Mouse (Mus musculus) liver, embryonic 14.5 days (tissue): Measurements from ENCODE around the gene Dusp15. TPM values are rescaled to one million over a fixed set of nuclear protein-coding genes. Genes with fewer than 3 reads are reported as not detected.

Experiments used
- ATAC-seq: fragments of 200-750 bp; cut with Nextera tagmentation; 2 replicates; pipeline ENCODE4 v1.8.0; 2017; ENCODE audit warnings: moderate number of reproducible peaks, mild to moderate bottlenecking, moderate library complexity; ENCODE audit not compliant: insufficient read depth
- DNase-seq, 3 experiments: peaks; one replicate each; pipeline ENCODE4 v3.0.0-alpha.2; 2012 to 2013; ENCODE audit warnings: low read depth in 3 of 3, low spot score in 3 of 3
- H3K27ac ChIP-seq: fragments of 300-500 bp; sonication (generic); 2 replicates; pipeline ENCODE4 v1.5.1; 2014; ENCODE audit warnings: moderate library complexity, mild to moderate bottlenecking, control low read depth, inconsistent platforms
- H3K27me3 ChIP-seq: fragments of 300-500 bp; sonication (generic); 2 replicates; pipeline ENCODE4 v1.6.1; 2014; ENCODE audit warnings: mild to moderate bottlenecking, low read length, moderate library complexity; ENCODE audit not compliant: control insufficient read depth, insufficient read depth
- H3K36me3 ChIP-seq: fragments of 300-500 bp; sonication (generic); replicated peaks from 2 replicates; pipeline ENCODE4 v1.6.1; 2014; ENCODE audit warnings: low read depth; ENCODE audit not compliant: control insufficient read depth, insufficient read depth
- H3K4me1 ChIP-seq, 2 experiments: fragments of 200-500 bp in 1 of 2; fragments of 300-500 bp in 1 of 2; sonication (generic) in 1 of 2; replicated peaks; 2 replicates each; pipeline ENCODE4 v1.6.1; 2012 to 2014; ENCODE audit warnings: antibody characterized with exemption in 1 of 2, inconsistent platforms in 1 of 2, low read length in 1 of 2; ENCODE audit not compliant: control insufficient read depth in 2 of 2, insufficient read depth in 2 of 2
- H3K4me2 ChIP-seq: fragments of 300-500 bp; sonication (generic); 2 replicates; pipeline ENCODE4 v1.6.1; 2014; ENCODE audit warnings: low read depth, mild to moderate bottlenecking, control low read depth, moderate library complexity
- H3K4me3 ChIP-seq, 2 experiments: fragments of 200-500 bp in 1 of 2; fragments of 300-500 bp in 1 of 2; sonication (generic) in 1 of 2; 2 replicates each; pipeline ENCODE4 v1.5.1; 2012 to 2014; ENCODE audit warnings: low read depth in 2 of 2, low read length in 2 of 2, mild to moderate bottlenecking in 2 of 2, control low read depth in 1 of 2, inconsistent platforms in 1 of 2, moderate library complexity in 1 of 2; ENCODE audit not compliant: insufficient read depth in 1 of 2
- H3K9ac ChIP-seq: fragments of 300-500 bp; sonication (generic); replicated peaks from 2 replicates; pipeline ENCODE4 v1.6.1; 2014; ENCODE audit warnings: mild to moderate bottlenecking, control low read depth, moderate library complexity
- H3K9me3 ChIP-seq: fragments of 300-500 bp; sonication (generic); 2 replicates; pipeline ENCODE4 v1.6.1; 2016; ENCODE audit warnings: low read length, mixed read lengths; ENCODE audit not compliant: control insufficient read depth
- CTCF ChIP-seq: IDR thresholded peaks from 2 replicates; pipeline ENCODE4 v1.5.1; 2016; ENCODE audit warnings: antibody characterized with exemption, low read depth, control low read depth
- EP300 ChIP-seq: IDR thresholded peaks from 2 replicates; pipeline ENCODE4 v1.6.1; 2016; ENCODE audit warnings: antibody characterized with exemption, low read depth
- WGBS: fragments of 180-500 bp; shearing (Covaris S2); extraction: QIAGEN DNeasy Blood & Tissue Kit; methylation state at CpG from one replicate; pipeline ENCODE4 v1.1.7; 2014; ENCODE audit not compliant: insufficient replicate concordance; 5-methylcytosine and 5-hydroxymethylcytosine counted together
- polyA plus RNA-seq, 2 experiments: library from polyadenylated mRNA; depleted of rRNA in 1 of 2; stranded (reverse) in 1 of 2; unstranded in 1 of 2; fragments of >200 nt; fragmentation: Nextera tagmentation in 1 of 2; extraction: Ambion mirVana in 1 of 2; gene quantifications; 2 replicates each; pipeline versions ENCODE4 v1.2.1 to v1.2.3; 2012 to 2014

Dusp15 gene
- polyA plus RNA-seq, 2 experiments: 0.02 TPM; not detected in 1

GRCm38 (mm10) chr2:152907114-152907943 lies 44.2 kb downstream of the Dusp15 start:
- ATAC-seq: no peak
- no peak for DNase-seq
- H3K4me2 ChIP-seq: no peak overlapping the region
- H3K4me1 ChIP-seq: no peaks in the 10 kb centered on the region
- WGBS: 63% methylated on average over 14 of the region's 14 CpGs
- no peaks in the 10 kb centered on the region for H3K36me3 ChIP-seq
- TF ChIP-seq CTCF: no peak
- TF ChIP-seq EP300: no peak
- no peaks in the 10 kb centered on the region for H3K9me3 ChIP-seq
- H3K27me3 ChIP-seq: peaks cover 10% of the 10 kb centered on the region
- H3K27ac ChIP-seq: no peak overlapping the region
- no peak overlapping the region for H3K4me3 ChIP-seq
- no peak overlapping the region for H3K9ac ChIP-seq

GRCm38 (mm10) chr2:152906274-152907037 lies 45.0 kb downstream of the Dusp15 start:
- no peak for DNase-seq
- ATAC-seq: no peak
- H3K36me3 ChIP-seq: no peaks in the 10 kb centered on the region

GRCm38 (mm10) chr2:152905036-152905829 lies 46.3 kb downstream of the Dusp15 start:
- no peak for ATAC-seq
- no peak overlapping the region for H3K9ac ChIP-seq
- no peaks in the 10 kb centered on the region for H3K36me3 ChIP-seq
- 53% methylated on average over 11 of the region's 11 CpGs for WGBS
- no peak for DNase-seq
- H3K9me3 ChIP-seq: no peaks in the 10 kb centered on the region
- TF ChIP-seq CTCF (no peak), EP300 (no peak)
- no peaks in the 10 kb centered on the region for H3K4me1 ChIP-seq
- no peak overlapping the region for H3K27ac ChIP-seq
- H3K4me2 ChIP-seq: no peak overlapping the region
- H3K4me3 ChIP-seq: no peak overlapping the region
- H3K27me3 ChIP-seq: no peaks in the 10 kb centered on the region

More at GRCm38 (mm10) chr2:152906274-152907037, 45.0 kb downstream of the Dusp15 start:
- no peak overlapping the region for H3K9ac ChIP-seq
- peaks cover 3% of the 10 kb centered on the region for H3K27me3 ChIP-seq
- no peaks in the 10 kb centered on the region for H3K4me1 ChIP-seq
- no peaks in the 10 kb centered on the region for H3K9me3 ChIP-seq
- TF ChIP-seq CTCF: no peak
- no peak for TF ChIP-seq EP300
- H3K4me2 ChIP-seq: no peak overlapping the region
- 46% methylated on average over 9 of the region's 9 CpGs for WGBS
- no peak overlapping the region for H3K27ac ChIP-seq
- no peak overlapping the region for H3K4me3 ChIP-seq

- H3K4me3 ChIP-seq: no peak overlapping the region
- DNase-seq (no peak), ATAC-seq (no peak)
- TF ChIP-seq EP300 (no peak), CTCF (no peak)
- no peak overlapping the region for H3K27ac ChIP-seq
- H3K9me3 ChIP-seq: no peaks in the 10 kb centered on the region
- 31% methylated on average over 5 of the region's 5 CpGs for WGBS
- H3K4me1 ChIP-seq: no peaks in the 10 kb centered on the region
- no peak overlapping the region for H3K9ac ChIP-seq
- H3K4me2 ChIP-seq: no peak overlapping the region
- no peaks in the 10 kb centered on the region for H3K27me3 ChIP-seq
- H3K36me3 ChIP-seq: no peaks in the 10 kb centered on the region
Observed at GRCm38 (mm10) chr2:152904127-152904643, 47.3 kb downstream of the Dusp15 start.

GRCm38 (mm10) chr2:152903586-152903985 lies 47.9 kb downstream of the Dusp15 start:
- 54% methylated on average over 4 of the region's 4 CpGs for WGBS

More at GRCm38 (mm10) chr2:152903586-152903985, 47.9 kb downstream of the Dusp15 start:
- Histone ChIP-seq H3K4me2 (no peak overlapping the region), H3K4me1 (no peaks in the 10 kb centered on the region), H3K36me3 (no peaks in the 10 kb centered on the region), H3K27ac (no peak overlapping the region), H3K4me3 (no peak overlapping the region), H3K9ac (no peak overlapping the region), H3K27me3 (no peaks in the 10 kb centered on the region), H3K9me3 (no peaks in the 10 kb centered on the region)
- ATAC-seq: no peak
- DNase-seq: no peak
- no peak for TF ChIP-seq EP300
- no peak for TF ChIP-seq CTCF
